Mouse (Mus musculus): ENCODE results near the gene Dimt1. TPM values are rescaled to one million over a fixed set of nuclear protein-coding genes. Genes with fewer than 3 reads are reported as not detected.

Dimt1 gene
- polyA plus RNA-seq, 1 experiment from 2014 or later: 51.8 TPM

DNA sequence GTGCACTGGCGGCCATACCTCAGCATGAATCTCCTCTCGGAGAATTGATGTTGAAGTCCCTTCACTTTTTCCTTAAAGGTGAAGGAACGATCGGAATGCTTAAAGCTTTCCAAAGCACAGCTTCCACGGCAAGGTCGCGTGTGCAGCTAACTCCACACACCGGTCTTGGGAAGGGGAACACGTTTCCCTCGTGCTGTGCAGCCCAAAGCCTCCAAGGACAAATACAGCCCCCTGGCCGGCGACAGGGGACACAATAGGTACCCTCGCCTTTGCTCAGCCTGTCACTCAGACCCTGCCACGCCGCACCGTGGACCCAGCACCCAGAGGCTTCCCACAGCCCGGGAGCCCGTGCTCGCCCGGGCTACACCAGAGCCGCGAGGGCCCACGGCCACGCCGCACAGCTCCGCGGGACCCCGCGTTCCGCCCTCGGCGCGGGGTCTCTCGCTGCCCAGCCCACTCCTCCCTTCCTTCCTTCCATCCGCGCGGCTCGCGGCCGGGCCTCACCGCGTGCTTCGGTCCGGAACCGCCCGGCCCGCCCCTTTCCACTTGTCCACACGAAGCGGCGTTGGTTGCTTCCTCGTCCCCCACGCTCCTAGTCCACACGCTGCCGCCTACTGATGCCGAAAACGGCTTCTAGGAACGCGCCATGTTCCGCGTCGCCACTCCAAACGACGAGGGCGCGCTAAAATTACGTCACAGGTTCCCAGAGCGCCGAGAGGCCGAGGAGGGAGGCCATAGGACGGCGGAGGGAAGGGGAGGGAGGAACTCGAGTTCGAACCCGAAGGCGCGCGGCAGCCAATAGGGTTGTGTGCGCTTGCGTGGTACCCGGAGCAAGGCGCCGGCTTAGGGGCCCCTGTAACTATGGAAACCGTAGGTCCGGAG, 10.4 kb upstream of the Dimt1 start, which contains the start of gene Ipo11:
Ipo11 (minus strand) TSS at position 703 of the 882 bp plus-strand sequence.
- under 1% methylated on average over 84 of the region's 84 CpGs for WGBS
- Histone ChIP-seq H3K4me3 (peak within 1 kb of the TSS; percentile 99), H3K9ac (peak within 1 kb of the TSS; percentile 89), H3K4me1 (no peaks in the 10 kb centered on the region), H3K27ac (peak within 1 kb of the TSS; percentile 78), H3K36me3 (no peaks in the 10 kb centered on the region), H3K4me2 (replicated peaks) (peak within 1 kb of the TSS; percentile 62), H3K27me3 (no peaks in the 10 kb centered on the region), H3K9me3 (no peaks in the 10 kb centered on the region)
- peak; percentile 94 for ATAC-seq (ENCODE audit: insufficient number of reproducible peaks, insufficient read depth, low FRiP score, low TSS enrichment)

GRCm38 (mm10) chr13:106937138-106937472, 9.8 kb upstream of the Dimt1 start:
- Histone ChIP-seq H3K27ac (no peak overlapping the region), H3K9me3 (no peaks in the 10 kb centered on the region), H3K36me3 (no peaks in the 10 kb centered on the region), H3K4me2 (replicated peaks) (peak overlapping the region; percentile 42), H3K4me1 (no peaks in the 10 kb centered on the region), H3K9ac (no peak overlapping the region), H3K4me3 (peak overlapping the region; percentile 99), H3K27me3 (no peaks in the 10 kb centered on the region)
- 0 out of 2 replicates have a peak, but pooled peaks have one; percentile 5 for ATAC-seq (ENCODE audit: insufficient number of reproducible peaks, insufficient read depth, low FRiP score, low TSS enrichment)
- 27% methylated on average over 7 of the region's 7 CpGs for WGBS

DNA sequence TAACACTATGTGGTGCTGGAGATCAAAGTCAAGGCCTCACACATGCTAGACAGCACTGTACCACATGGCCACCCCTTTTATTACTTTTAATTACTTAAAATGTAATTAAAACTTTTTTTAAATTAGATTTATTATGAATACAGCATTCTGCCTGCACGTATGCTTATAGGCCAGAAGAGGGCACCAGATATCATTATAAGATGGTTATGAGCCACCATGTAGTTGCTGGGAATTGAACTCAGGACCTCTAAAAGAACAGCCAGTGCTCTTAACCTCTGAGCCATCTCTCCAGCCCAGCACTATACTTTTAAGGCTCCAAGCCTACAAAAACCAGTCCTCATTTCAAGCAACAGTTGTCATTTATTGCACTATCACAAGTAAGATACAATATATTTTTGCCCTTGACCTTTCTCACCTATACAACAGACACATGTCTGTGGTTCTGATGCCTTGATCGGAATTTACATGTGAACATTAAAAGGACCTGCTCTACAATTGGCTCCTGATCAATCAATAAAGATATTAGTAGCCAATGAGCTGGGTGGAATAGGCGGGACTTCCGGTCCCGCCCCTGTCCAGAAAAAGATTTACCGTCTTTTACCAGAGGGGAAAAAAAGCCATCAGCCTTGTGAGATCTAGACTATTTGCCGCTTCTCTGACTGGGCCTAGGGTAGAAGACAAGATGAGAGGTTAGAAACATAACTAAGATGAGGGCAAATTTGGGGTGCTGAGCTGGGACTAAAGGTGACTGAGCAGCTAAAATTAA, 5.5 kb upstream of the Dimt1 start:
- Histone ChIP-seq H3K4me1 (no peaks in the 10 kb centered on the region), H3K9ac (no peak overlapping the region; the same call in 1 of the 2 replicates), H3K4me3 (peak overlapping the region; percentile 18; the same call in 1 of the 2 replicates), H3K27ac (no peak overlapping the region), H3K36me3 (no peaks in the 10 kb centered on the region), H3K4me2 (replicated peaks) (0 out of 2 replicates have a peak overlapping the region, but pooled peaks have one; percentile 21), H3K9me3 (no peaks in the 10 kb centered on the region), H3K27me3 (no peaks in the 10 kb centered on the region)
- ATAC-seq (ENCODE audit: insufficient number of reproducible peaks, insufficient read depth, low FRiP score, low TSS enrichment): no peak
- 17% methylated on average over 7 of the region's 7 CpGs for WGBS

- Histone ChIP-seq H3K4me2 (replicated peaks) (no peak overlapping the region), H3K27me3 (no peaks in the 10 kb centered on the region), H3K9ac (no peak overlapping the region), H3K36me3 (no peaks in the 10 kb centered on the region), H3K4me1 (peaks cover 2% of the 10 kb centered on the region), H3K9me3 (no peaks in the 10 kb centered on the region), H3K4me3 (no peak overlapping the region), H3K27ac (no peak overlapping the region)
- ATAC-seq (ENCODE audit: insufficient number of reproducible peaks, insufficient read depth, low FRiP score, low TSS enrichment): no peak
- 91% methylated on average over 1 of the region's 1 CpGs for WGBS
Observed at GRCm38 (mm10) chr13:106942721-106943120, 4.2 kb upstream of the Dimt1 start.

DNA sequence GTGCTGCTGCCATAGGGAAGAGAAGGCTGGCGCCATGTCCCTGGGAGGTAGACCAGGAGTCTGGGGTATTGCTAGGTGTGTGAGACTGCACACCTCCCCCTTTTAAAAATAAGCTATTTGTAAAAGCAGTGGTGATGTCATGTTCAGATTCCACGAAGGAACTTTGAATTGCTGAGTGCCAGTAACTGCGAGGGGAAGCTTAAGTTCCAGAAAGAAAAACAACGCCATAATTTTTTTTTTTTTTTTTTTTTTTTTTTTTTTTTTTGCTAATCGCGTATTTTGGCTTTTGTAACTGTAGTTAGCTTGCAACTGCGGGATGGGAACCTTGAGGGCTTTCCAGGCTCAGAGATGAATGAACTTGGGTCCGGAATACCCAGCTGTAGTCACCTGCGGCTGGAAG, 1.4 kb upstream of the Dimt1 start:
- H3K4me1 ChIP-seq: peaks cover 10% of the 10 kb centered on the region
- no peak overlapping the region for H3K27ac ChIP-seq
- no peak for ATAC-seq (ENCODE audit: insufficient number of reproducible peaks, insufficient read depth, low FRiP score, low TSS enrichment)
- H3K9me3 ChIP-seq: no peaks in the 10 kb centered on the region
- 83% methylated on average over 9 of the region's 9 CpGs for WGBS
- peaks cover 8% of the 10 kb centered on the region; the same call in 1 of the 2 replicates for H3K36me3 ChIP-seq
- H3K4me3 ChIP-seq: no peak overlapping the region
- H3K27me3 ChIP-seq: no peaks in the 10 kb centered on the region
- no peak overlapping the region for H3K9ac ChIP-seq
- no peak overlapping the region for H3K4me2 ChIP-seq (replicated peaks)

- peak overlapping the region; percentile 69 for H3K4me2 ChIP-seq (replicated peaks)
- H3K36me3 ChIP-seq: peaks cover 21% of the 10 kb centered on the region
- H3K9me3 ChIP-seq: no peaks in the 10 kb centered on the region
- H3K4me1 ChIP-seq: peaks cover 10% of the 10 kb centered on the region
- peak overlapping the region; percentile 95 for H3K4me3 ChIP-seq
- 3% methylated on average over 6 of the region's 6 CpGs for WGBS
- no peak for ATAC-seq (ENCODE audit: insufficient number of reproducible peaks, insufficient read depth, low FRiP score, low TSS enrichment)
- peak overlapping the region; percentile 86 for H3K9ac ChIP-seq
- no peak overlapping the region for H3K27ac ChIP-seq
- H3K27me3 ChIP-seq: no peaks in the 10 kb centered on the region
Observed at GRCm38 (mm10) chr13:106947583-106947982, 656 bp downstream of the Dimt1 start.

DNA sequence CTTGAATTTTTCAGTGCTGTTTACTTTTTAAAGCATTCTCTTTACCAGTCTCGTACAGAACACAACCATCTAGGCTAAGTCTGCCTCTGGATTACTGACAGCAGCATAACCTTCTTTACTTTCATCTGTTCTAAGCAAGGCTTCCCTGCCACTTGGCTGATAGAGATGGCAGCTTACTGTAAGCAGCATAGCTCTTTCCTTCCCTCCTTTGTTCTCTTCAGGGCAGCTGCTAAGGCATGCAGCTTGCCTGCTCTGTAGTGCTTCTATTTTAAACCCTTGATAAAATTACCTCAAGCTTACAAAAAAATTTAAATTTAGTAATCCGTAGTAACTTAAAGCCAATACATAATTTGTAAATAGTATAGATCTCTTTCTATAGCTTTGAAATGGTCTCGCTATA, 8.0 kb downstream of the Dimt1 start:
- H3K4me1 ChIP-seq: no peaks in the 10 kb centered on the region
- no peaks in the 10 kb centered on the region for H3K27me3 ChIP-seq
- no peak overlapping the region for H3K27ac ChIP-seq
- 93% methylated on average over 3 of the region's 3 CpGs for whole genome bisulfite sequencing
- peaks cover 55% of the 10 kb centered on the region for H3K36me3 ChIP-seq
- no peak overlapping the region for H3K4me3 ChIP-seq
- H3K9ac ChIP-seq: no peak overlapping the region
- no peak for ATAC-seq (ENCODE audit: insufficient number of reproducible peaks, insufficient read depth, low FRiP score, low TSS enrichment)
- H3K9me3 ChIP-seq: no peaks in the 10 kb centered on the region
- H3K4me2 ChIP-seq (replicated peaks): no peak overlapping the region

GRCm38 (mm10) chr13:106957554-106957953, 10.6 kb downstream of the Dimt1 start:
- Histone ChIP-seq H3K27me3 (no peaks in the 10 kb centered on the region), H3K4me3 (no peak overlapping the region), H3K9ac (no peak overlapping the region), H3K9me3 (no peaks in the 10 kb centered on the region), H3K27ac (no peak overlapping the region), H3K36me3 (peaks cover 50% of the 10 kb centered on the region), H3K4me2 (replicated peaks) (no peak overlapping the region), H3K4me1 (no peaks in the 10 kb centered on the region)
- 90% methylated on average over 4 of the region's 4 CpGs for WGBS
- ATAC-seq (ENCODE audit: insufficient number of reproducible peaks, insufficient read depth, low FRiP score, low TSS enrichment): no peak

- Histone ChIP-seq H3K4me3 (no peak overlapping the region), H3K36me3 (peaks cover 54% of the 10 kb centered on the region), H3K9me3 (no peaks in the 10 kb centered on the region), H3K4me1 (no peaks in the 10 kb centered on the region), H3K9ac (no peak overlapping the region), H3K4me2 (replicated peaks) (no peak overlapping the region), H3K27ac (no peak overlapping the region), H3K27me3 (no peaks in the 10 kb centered on the region)
- ATAC-seq (ENCODE audit: insufficient number of reproducible peaks, insufficient read depth, low FRiP score, low TSS enrichment): no peak
- 93% methylated on average over 3 of the region's 3 CpGs for WGBS
Observed at GRCm38 (mm10) chr13:106958286-106958685, 11.4 kb downstream of the Dimt1 start.

- peaks cover 55% of the 10 kb centered on the region for H3K36me3 ChIP-seq
- no peak overlapping the region for H3K9ac ChIP-seq
- WGBS: 90% methylated on average over 3 of the region's 3 CpGs
- no peaks in the 10 kb centered on the region for H3K9me3 ChIP-seq
- H3K4me3 ChIP-seq: no peak overlapping the region
- no peaks in the 10 kb centered on the region for H3K27me3 ChIP-seq
- ATAC-seq (ENCODE audit: insufficient number of reproducible peaks, insufficient read depth, low FRiP score, low TSS enrichment): no peak
- no peak overlapping the region for H3K27ac ChIP-seq
- H3K4me1 ChIP-seq: no peaks in the 10 kb centered on the region
- no peak overlapping the region for H3K4me2 ChIP-seq (replicated peaks)
Observed at GRCm38 (mm10) chr13:106960557-106960956, 13.6 kb downstream of the Dimt1 start.

GRCm38 (mm10) chr13:106961496-106961895, 14.6 kb downstream of the Dimt1 start:
- peaks cover 46% of the 10 kb centered on the region for H3K36me3 ChIP-seq
- no peak overlapping the region for H3K27ac ChIP-seq
- 91% methylated on average over 4 of the region's 4 CpGs for WGBS
- no peaks in the 10 kb centered on the region for H3K27me3 ChIP-seq
- ATAC-seq (ENCODE audit: insufficient number of reproducible peaks, insufficient read depth, low FRiP score, low TSS enrichment): no peak
- H3K9me3 ChIP-seq: no peaks in the 10 kb centered on the region
- no peak overlapping the region for H3K9ac ChIP-seq
- H3K4me1 ChIP-seq: no peaks in the 10 kb centered on the region
- no peak overlapping the region for H3K4me2 ChIP-seq (replicated peaks)
- H3K4me3 ChIP-seq: no peak overlapping the region

Measured in embryonic facial prominence, embryonic 12.5 days (tissue).